Mouse (Mus musculus) heart, adult 11 months (tissue): Measurements from ENCODE around the gene Cog4.
"Not testable (repeated sequence)": the region's sequence is repeated elsewhere in the genome, so short reads cannot be mapped to it uniquely, and the experiment has no call there.

Source experiments
- DNase-seq: peaks from one replicate; pipeline ENCODE4 v3.0.0; 2022

Cog4 gene

GRCm38 (mm10) chr8:110831956-110832355, 14.4 kb upstream of the Cog4 start:
- DNase-seq = peak; percentile 50

GRCm38 (mm10) chr8:110842012-110842574, 4.3 kb upstream of the Cog4 start:
- DNase-seq = no peak

- peak; percentile 70 for DNase-seq
These were observed 3.2 kb upstream of the Cog4 start for GRCm38 (mm10) chr8:110843207-110843606.

DNA sequence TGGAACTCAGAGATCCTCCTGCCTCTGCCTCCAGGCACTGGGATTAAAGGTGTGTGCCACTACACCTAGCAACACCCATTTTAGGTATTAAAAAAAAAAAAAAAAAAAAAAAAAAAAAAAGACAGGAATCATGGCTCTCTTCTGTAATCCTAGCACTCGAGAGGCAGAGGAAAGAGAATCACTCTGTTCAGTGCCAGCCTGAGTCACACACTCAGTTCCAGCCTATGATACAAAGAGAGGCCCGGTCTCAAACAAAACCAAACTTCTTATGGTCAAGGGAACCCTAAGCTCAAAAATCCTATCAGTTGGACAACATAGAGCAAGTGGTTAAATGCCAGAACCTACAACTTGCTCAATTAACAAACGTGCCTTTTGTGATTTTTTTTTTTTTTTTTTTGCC, 1.5 kb upstream of the Cog4 start:
- DNase-seq = no peak

GRCm38 (mm10) chr8:110845821-110846404, 487 bp upstream of the Cog4 start:
- peak; percentile 89 for DNase-seq

- no peak for DNase-seq
These were observed 760 bp downstream of the Cog4 start for GRCm38 (mm10) chr8:110847171-110847549.

GRCm38 (mm10) chr8:110847645-110848495, 1.5 kb downstream of the Cog4 start:
- DNase-seq = peak; percentile 70

DNA sequence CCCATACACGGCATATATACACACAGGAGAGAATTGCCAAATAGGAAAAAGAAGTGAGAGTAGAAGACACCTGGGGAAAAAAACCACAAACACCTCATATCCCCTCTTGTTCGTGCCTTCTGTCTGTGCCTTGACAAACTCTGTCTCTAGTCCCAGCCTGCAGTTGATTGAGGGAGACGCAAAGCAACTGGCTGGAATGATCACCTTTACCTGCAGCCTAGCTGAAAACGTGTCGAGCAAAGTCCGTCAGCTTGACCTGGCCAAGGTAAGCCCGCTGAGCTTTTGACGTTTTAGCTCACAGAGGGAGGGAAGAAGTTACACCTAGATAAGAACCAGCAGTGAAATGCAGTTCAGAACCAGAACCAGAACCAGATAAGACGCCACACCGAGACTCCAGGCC, 4.8 kb downstream of the Cog4 start:
- DNase-seq = peak; percentile 73

- not testable (repeated sequence) for DNase-seq
These were observed 9.7 kb downstream of the Cog4 start for GRCm38 (mm10) chr8:110856073-110856472.

GRCm38 (mm10) chr8:110856760-110857461, 10.5 kb downstream of the Cog4 start:
- peak; percentile 8 for DNase-seq

DNA sequence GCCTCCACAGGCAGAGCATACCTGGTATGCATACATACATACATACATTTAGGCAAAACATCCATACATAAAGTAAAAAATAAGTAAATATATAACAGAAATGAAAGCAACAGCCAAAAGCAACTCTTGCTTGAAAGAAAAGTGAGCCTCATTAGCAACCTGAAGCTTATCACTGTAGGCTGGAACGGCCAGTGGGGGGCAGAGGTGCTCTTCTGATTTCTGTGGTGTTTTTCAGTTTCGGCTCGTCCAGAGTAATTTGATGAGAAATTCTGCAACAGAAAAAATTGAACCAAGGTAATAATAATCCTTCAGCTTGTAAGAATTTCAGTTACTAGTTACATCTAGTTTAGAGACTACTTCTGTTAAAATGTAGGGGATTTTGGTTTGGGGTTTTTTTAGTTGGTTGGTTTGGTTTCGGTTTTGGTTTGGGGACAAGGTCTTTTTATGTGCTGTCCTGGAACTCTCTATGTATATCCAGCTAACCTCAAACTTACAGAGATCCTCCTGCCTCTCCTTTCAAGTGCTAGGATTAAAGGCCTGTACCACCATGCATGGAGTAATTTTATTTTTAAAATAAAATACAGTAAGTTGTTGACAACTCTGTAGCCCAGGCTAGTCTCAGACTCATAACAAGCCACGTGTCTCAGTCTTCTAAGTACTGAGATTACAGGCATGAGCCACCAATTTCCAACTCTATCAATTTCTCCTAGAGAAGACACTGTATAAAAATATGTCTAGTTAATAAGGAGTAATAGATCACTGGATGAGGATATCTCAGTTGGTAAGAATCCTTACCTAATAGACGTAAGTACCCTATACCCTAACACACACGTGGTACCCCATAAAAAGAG, 13.5 kb downstream of the Cog4 start:
- no peak for DNase-seq

- not testable (repeated sequence) for DNase-seq
These were observed 15.1 kb downstream of the Cog4 start for GRCm38 (mm10) chr8:110861347-110862025.

DNA sequence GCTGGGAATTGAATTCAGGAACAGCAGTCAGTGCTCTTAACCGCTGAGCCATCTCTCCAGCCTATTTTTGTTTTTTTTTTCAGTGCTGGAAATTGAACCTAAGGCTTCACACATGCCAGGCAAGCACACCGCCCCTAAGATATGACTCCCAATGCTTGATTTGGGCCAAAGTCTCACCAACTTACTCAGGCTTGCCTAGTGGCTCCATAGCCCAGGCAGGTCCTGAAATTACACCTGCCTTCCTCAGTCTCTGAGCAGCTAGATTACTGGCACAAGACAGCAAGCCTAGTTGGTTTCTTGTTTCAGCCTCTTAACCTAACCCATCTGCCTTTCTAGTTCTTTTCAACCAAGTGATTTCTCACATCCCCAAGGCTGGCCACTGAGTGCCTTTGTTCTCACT, 24.1 kb downstream of the Cog4 start:
- DNase-seq = peak; percentile 62

DNA sequence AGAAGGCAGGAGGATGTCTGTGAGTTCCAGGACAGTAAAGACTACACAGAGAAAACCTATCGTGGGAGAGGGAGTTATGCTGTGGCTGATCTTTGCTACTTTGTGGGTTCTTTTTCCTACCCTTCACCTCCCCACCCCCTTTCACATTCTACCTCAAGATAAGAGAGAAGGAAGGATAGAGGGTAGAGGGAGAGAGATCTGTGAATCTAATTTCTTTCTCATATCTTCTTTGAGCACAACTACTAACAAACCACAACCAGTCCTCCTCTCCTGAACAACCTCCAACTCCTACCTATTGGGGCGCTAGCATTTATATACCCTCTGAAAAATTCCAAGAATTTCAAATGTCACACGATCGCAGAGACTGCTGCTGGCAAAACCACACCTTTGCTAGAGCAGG, 31.5 kb downstream of the Cog4 start:
- no peak for DNase-seq

DNA sequence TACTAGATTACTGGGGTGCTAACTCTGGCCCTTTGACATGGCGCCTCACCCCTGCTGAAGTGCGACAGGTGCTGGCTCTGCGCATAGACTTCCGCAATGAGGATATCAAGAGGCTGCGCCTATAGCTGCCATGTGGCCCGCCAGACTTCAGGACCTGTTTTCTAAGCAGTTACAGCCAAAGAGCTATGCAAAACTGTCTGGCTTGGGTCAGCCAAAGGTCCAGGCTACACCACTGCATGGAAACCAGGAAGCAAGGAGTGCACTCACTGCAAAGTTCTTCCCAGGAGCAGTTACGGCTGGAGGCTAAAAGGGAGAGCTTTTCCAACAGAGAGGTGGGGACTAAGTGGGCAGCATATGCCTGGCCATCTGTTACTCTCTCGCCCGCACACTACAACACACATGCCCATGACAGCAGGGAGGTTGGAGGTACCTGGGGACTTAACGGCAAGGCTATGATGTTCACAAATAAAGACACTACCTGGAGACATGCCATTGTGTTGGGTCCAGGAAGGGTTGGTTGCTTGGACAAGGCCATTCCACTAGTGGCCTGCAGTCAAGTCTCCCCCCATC, 35.4 kb downstream of the Cog4 start:
- DNase-seq = no peak

DNA sequence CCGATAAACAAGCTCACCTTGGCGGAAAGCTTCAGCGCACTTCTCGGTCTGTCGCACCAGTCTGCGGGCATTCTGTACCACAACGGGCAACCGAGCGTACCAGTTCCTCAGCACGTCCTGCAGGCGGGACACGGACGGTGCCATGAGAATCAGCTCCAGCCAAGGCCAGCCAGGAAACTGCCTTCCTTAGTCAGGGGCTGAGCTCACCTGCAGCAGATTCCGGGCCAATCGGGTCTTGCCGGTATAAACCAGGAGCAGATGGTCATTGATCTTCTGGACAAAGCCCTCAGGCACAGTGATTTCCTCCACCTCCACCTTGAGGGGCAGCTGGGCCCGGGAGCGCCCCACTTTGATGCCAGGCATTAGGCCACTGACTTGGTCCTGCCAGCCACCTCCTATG, 37.4 kb downstream of the Cog4 start:
- no peak for DNase-seq

- DNase-seq = no peak
These were observed 40.2 kb downstream of the Cog4 start for GRCm38 (mm10) chr8:110886634-110887033.

DNA sequence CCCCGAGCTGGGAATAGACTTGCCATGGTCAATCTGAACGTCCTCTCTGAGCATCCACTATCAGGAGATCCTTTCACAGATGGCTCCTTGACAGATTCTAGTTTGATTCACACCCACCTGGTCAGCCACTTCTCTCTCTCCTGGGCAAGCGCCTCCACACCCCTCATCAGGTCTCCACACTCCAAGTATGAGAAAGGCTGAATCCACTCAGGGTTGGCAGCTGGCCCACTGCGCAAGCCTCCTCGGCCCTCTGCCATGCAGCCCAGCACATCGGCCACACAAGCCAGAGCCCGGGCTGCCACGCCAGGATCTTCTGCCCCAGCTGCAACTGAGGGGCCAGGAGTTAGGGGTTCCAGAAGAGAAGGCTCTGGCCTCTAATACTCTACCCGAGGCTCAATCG, 41.2 kb downstream of the Cog4 start:
- DNase-seq = no peak

- no peak for DNase-seq
These were observed 42.0 kb downstream of the Cog4 start for GRCm38 (mm10) chr8:110888441-110888840.

DNA sequence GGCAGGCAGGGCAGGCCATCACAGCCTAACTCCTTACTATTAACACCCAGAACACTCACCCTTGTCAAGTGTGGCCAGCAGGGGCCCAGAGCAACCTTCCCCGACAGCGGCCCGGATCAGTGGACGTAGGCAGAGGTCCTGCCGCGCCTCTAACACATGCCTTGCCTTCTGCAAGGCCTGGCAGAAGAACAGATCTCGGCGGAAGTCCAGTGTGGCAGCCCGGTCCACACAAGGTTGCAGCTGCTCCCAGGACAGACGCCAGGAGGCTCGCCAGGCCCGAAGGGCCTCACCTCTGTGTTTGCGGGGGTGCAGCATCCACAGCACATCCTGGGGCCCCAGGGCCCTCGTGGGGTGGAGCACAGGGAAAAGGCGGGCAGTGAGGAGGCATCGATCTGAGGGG, 42.5 kb downstream of the Cog4 start:
- no peak for DNase-seq

- DNase-seq = no peak
These were observed 43.6 kb downstream of the Cog4 start for GRCm38 (mm10) chr8:110889904-110890470.
